Mouse (Mus musculus) cerebellum, postnatal 14 days (tissue): ENCODE measurements around the gene Gnmt.
"Not testable (repeated sequence)": the region's sequence is repeated elsewhere in the genome, so short reads cannot be mapped to it uniquely, and the experiment has no call there.

Experiments used
- DNase-seq, 2 experiments: peaks; one replicate each; pipeline ENCODE4 v3.0.0; 2021; ENCODE audit warnings: mixed read lengths in 2 of 2

Gnmt gene

GRCm38 (mm10) chr17:46728904-46729318 is at the start of gene Gnmt:
TSS of gene Gnmt (minus strand) at chr17:46729168.
- peak; percentile 92 to 93 for DNase-seq

- no peak for DNase-seq
These were observed 47.1 kb upstream of the Gnmt start for GRCm38 (mm10) chr17:46776087-46776486.

DNA sequence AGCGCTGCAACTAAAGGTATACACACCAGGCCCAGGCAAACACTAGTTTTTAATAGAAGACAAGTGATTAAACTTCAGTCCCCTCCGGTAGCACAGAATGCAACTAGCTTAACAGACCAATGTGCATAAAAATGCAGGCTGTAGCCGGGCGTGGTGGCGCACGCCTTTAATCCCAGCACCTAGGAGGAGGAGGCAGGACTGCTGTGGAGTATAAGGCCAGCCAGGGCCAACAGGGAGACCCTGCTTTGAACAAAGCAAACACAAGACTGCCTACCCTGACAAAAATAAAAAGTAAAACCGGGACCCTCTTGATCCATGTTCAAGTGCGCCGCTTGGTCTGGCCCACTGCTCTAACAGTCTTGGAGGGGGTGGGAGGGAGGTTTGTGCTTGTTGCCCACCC is 46.1 kb upstream of the Gnmt start:
- no peak for DNase-seq

- no peak for DNase-seq
These were observed 45.1 kb upstream of the Gnmt start for GRCm38 (mm10) chr17:46774131-46774472.

GRCm38 (mm10) chr17:46773278-46774130 is 44.5 kb upstream of the Gnmt start:
- peak; percentile 33 to 44 for DNase-seq

GRCm38 (mm10) chr17:46772404-46773277 is 43.7 kb upstream of the Gnmt start, which contains the start of gene 2310039H08Rik:
TSS of gene 2310039H08Rik (plus strand) at chr17:46772635.
- peak; percentile 85 to 88 for DNase-seq

DNA sequence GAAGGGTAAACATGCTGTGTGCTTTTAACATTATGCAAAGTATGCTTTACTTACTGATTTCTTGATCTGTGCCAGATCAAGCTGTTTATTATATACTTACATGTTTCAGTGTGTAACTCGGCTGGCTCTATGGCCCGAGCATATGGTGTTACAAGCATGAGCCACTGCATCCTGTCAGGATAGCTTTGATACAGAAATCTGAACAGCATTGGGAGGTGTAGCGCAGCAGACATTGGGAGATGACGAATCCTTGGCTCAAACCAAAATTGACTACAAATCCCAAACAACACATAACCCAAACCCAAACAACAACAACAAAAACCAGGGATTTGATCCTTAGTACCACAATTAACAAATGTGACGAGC is 43.1 kb upstream of the Gnmt start:
- DNase-seq = no peak

GRCm38 (mm10) chr17:46771616-46772015 is 42.6 kb upstream of the Gnmt start:
- peak; percentile 22 to 35 for DNase-seq

GRCm38 (mm10) chr17:46771025-46771424 is 42.1 kb upstream of the Gnmt start:
- DNase-seq = peak; percentile 25 to 40

- DNase-seq = no peak
These were observed 41.6 kb upstream of the Gnmt start for GRCm38 (mm10) chr17:46770546-46770945.

DNA sequence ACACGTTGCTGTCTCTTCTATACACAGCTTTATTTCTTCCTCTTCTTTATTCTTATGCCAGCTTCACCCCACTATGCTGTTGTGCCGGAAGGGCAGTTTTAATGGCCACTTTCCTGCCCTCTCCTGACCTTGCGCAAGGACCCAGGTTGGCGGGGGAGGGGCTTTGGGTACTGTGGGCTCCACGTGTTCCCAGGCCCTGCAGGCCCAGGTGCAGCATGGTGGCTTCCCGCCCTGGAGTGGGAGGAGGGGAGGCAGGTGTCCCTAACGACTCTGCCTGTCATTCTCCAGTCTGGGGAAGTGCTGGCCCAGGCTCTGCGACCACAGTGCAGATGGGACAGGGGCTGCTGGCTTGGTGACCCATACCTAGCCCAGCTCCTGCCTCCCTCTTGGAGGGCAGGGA is 38.9 kb upstream of the Gnmt start:
- DNase-seq = peak in 1 of 2 experiments; percentile 44

GRCm38 (mm10) chr17:46764916-46765315 is 35.9 kb upstream of the Gnmt start:
- DNase-seq = not testable (repeated sequence)

DNA sequence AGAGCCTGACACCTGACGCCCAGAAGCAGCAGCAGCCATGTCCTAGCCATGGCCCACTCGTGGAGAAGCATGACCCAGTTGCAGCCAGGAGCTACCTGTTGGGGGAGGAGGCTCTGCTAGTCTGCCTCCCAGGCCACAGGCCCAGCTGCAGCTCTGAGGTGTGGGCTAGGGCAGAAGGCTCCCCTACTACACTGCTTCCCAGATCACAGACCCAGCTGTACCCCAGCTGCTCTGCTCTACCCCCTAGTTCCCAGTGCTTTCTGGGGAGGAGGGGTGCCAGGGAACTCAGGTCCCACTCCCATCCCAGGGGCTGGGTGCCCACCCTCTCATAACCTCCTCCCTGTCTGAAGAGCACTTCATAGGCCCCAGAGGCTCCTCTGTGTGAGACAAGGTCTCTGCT is 34.6 kb upstream of the Gnmt start, which contains the start of gene Ptcra:
Gene Ptcra, minus strand, starts transcription at position 169 of the 400 bp plus-strand sequence.
- DNase-seq = no peak

DNA sequence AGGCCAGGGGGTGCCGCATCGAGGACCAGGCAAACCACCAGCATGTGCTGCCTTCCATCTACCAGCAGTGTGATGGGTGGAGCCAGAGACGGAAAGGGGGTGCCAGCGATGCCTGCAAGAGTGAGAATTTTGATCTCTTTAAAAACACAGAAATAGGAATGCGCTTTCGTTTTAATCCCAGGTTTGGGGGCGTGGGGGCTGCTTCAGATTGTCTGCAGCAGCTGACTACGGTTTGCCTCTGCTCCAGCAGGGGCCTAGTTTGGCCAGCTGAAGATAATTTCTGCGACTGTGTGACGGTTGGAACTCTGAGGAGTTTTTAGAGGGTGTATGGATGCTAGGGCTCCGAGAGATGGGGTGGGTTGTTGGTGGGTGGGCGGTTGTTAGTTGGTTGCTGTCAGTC is 29.8 kb upstream of the Gnmt start:
- DNase-seq = no peak

GRCm38 (mm10) chr17:46751794-46752556 is 23.0 kb upstream of the Gnmt start, which contains the start of gene Cnpy3:
TSS of gene Cnpy3 (minus strand) at chr17:46752214.
- DNase-seq = peak; percentile 98

DNA sequence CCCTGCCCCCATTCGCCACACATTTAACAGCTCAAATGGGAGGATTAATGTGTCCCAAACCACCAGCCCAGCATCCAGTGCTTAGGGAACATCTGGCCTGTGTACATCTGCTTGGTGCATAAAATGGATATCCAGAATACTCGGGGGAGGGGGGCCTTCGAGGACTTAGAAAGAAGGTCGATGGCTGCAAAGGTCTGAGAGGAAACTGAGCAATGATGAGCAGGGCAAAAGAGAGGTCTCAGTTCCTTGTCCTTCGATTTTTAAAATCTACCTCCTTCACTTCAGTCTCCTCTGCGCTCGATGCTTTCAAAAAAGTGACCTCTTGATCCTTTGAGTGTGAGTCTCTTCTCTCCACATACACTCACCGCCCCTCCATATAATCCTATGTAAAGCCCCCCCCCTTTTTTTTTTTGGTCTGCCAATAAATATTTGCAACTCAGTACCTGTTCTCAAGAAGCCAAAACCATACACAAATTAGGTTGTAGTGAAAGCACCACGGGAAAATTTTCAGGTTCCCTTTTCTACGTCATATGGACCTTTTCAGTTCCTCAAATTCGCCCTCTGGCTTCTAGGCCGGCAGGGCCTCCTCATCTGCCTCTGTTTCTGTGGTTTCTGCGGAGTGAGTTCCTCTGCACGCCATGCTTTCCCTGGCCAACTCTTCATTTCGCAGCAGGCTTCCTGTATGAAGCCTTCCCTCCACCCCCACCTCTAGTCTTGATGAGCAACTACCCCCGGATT is 22.3 kb upstream of the Gnmt start:
- DNase-seq = no peak

DNA sequence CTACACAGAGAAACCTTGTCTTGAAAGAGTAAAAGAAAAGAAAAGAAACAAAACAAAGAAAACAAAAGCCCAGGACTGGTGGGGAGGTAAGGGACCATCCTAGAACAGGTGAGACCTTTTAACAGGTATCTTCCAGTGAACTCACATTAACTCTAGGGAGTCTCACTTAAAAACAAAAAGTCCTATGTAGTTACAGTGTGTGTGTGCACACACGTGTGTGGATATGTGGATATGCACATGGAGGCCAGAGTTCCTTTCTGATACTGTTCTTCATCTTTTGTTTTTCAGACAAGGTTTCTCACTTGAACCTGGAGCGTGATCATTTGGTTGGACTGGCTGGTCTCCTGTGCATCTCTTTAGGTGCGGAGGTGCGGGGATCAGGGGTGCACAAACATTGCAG is 21.6 kb upstream of the Gnmt start:
- DNase-seq = no peak

DNA sequence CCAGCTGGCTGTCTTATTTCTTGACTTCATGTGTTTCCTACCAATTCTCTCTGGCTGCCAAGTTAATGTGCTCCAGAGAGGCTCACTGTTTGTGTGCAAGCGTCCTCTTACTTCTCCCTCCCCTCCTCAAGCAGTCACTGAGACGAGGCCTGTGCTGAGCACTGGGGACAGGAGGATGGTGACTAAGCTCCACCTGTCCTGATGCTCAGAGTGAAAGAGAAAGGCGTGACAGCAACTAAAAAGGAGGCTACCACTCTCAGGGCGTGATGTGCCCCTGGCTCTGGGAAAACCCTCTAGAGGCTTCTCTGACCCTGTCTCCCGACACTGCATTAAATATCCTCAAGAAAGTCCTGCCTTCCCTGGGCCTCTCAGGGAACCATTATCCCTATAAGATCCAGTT is 20.3 kb upstream of the Gnmt start:
- DNase-seq = no peak

DNA sequence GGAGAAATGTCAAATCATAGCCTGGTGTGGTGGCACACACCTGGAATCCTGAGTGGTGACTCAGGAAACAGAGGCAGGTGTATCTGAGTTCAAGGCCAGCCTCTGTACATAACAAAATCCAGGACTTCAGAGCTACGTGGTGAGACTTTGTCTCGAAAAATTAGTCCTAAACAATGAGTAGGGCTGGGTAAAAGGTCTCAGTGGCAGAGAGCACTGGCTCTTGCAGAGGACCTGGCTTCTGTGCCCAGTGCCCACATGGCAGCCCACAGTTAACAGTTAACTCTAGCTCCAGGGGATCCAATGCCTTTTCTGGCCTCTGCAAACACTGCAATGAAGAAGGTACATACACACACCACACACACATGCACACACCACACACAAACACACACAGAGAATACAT is 18.8 kb upstream of the Gnmt start:
- no peak for DNase-seq

DNA sequence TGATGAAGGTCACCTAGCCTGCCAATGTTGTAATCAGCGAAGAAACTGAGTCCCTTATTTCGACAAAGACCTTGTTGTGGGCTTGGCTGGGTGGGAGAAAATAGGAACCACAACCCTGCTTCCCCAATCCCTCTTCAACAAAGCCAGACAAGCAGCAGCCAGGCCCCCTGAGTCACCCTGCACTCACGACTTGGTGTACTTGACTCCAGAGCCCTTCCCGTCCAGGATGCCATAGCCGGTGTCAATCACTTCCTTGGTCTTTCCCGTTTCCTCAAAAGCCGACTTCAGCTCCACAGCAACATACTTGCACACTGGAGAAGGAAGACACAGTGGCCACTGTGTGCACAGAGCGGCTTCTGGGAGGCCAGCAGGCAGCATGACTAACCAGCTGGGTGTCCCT is 18.3 kb upstream of the Gnmt start:
- no peak for DNase-seq

DNA sequence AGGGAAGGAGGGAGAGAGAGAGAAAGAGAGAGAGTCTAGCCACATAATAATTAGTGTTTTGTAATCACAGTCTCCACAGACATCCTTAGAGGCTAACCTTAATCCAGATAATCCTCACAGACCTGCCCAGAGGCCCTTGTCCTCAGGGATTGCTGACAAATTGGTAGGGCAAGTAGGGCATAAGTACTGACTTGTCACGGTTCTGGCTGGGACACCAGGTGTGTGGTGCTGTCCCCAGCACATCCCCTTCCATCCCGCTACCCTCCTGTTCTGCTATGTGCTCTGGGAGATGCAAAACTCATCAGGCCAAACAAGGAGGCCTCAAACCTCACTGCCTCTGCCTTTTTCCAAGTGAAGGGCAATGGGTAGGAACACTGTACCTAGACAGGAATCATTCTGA is 16.5 kb upstream of the Gnmt start:
- no peak for DNase-seq

GRCm38 (mm10) chr17:46742986-46743385 is 14.0 kb upstream of the Gnmt start:
- DNase-seq = no peak
